Mouse (Mus musculus) forebrain, embryonic 15.5 days (tissue): ENCODE results near the gene Med12l. TPM values are rescaled to one million over a fixed set of nuclear protein-coding genes. Genes with fewer than 3 reads are reported as not detected.
A peak's percentile ranks its signal among the peaks of the same experiment; 100 is the strongest.
"Not testable (repeated sequence)": the region's sequence is repeated elsewhere in the genome, so short reads cannot be mapped to it uniquely, and the experiment has no call there.

Experiments
- ATAC-seq: fragments of 200-750 bp; cut with Nextera tagmentation; replicated peaks from 2 replicates; pipeline ENCODE4 v1.8.0; 2017; ENCODE audit warnings: mild to moderate bottlenecking, moderate TSS enrichment, moderate library complexity
- H3K27ac ChIP-seq: fragments of 300-500 bp; sonication (generic); replicated peaks from 2 replicates; pipeline ENCODE4 v1.5.1; 2015; ENCODE audit warnings: mild to moderate bottlenecking, inconsistent platforms
- H3K27me3 ChIP-seq: fragments of 300-500 bp; sonication (generic); 2 replicates; pipeline ENCODE4 v1.6.1; 2015; ENCODE audit warnings: inconsistent platforms
- H3K36me3 ChIP-seq: fragments of 300-500 bp; sonication (generic); 2 replicates; pipeline ENCODE4 v1.6.1; 2015; ENCODE audit warnings: mild to moderate bottlenecking, inconsistent platforms
- H3K4me1 ChIP-seq: fragments of 300-500 bp; sonication (generic); 2 replicates; pipeline ENCODE4 v1.6.1; 2015; ENCODE audit warnings: inconsistent platforms
- H3K4me2 ChIP-seq: fragments of 300-500 bp; sonication (generic); replicated peaks from 2 replicates; pipeline ENCODE4 v1.6.1; 2015; ENCODE audit warnings: mild to moderate bottlenecking, inconsistent platforms
- H3K4me3 ChIP-seq: fragments of 300-500 bp; sonication (generic); 2 replicates; pipeline ENCODE4 v1.5.1; 2015; ENCODE audit warnings: mild to moderate bottlenecking, inconsistent platforms
- H3K9ac ChIP-seq: fragments of 300-500 bp; sonication (generic); replicated peaks from 2 replicates; pipeline ENCODE4 v1.6.1; 2015; ENCODE audit warnings: mild to moderate bottlenecking, inconsistent platforms
- H3K9me3 ChIP-seq: fragments of 300-500 bp; sonication (generic); 2 replicates; pipeline ENCODE4 v1.6.1; 2016; ENCODE audit warnings: inconsistent platforms
- WGBS: fragments of 180-500 bp; shearing (Covaris S2); methylation state at CpG from one replicate; pipeline ENCODE4 v1.1.7; 2015; ENCODE audit warnings: mixed read lengths; 5-methylcytosine and 5-hydroxymethylcytosine counted together
- polyA plus RNA-seq: library from polyadenylated mRNA; unstranded; fragments of >200 nt; fragmentation: Nextera tagmentation; extraction: Ambion mirVana; gene quantifications from 2 replicates; pipeline ENCODE4 v1.2.1, GENCODE M21; 2015

Gene Med12l
- polyA plus RNA-seq, 1 experiment from 2014 or later: 3.3 TPM

DNA sequence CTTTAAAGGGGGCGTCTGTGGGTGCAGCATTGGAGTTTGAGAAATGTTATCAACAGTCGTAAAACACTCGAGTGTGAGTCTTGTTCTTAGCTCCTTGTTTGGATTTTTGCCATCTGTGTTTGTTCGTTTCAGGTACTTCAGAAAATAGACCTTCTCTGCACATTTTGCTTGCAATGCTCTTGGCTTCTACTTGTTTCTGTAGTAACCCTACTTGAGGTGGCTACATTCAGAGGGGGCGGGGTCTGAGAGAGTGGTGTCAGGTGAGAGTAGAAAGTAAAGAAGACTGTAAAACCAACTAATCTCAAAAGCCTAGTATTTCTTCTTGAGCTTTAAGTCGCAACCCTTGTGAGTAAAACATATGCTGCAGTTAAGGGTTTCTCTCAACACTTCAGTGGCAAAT, 23.1 kb downstream of the Med12l start:
- Histone ChIP-seq H3K27me3 (no peaks in the 10 kb centered on the region), H3K9me3 (no peaks in the 10 kb centered on the region), H3K27ac (no peak overlapping the region), H3K36me3 (no peaks in the 10 kb centered on the region), H3K9ac (no peak overlapping the region), H3K4me1 (no peaks in the 10 kb centered on the region), H3K4me2 (no peak overlapping the region), H3K4me3 (no peak overlapping the region)
- no peak for ATAC-seq
- 74% methylated on average over 6 of the region's 6 CpGs for WGBS

DNA sequence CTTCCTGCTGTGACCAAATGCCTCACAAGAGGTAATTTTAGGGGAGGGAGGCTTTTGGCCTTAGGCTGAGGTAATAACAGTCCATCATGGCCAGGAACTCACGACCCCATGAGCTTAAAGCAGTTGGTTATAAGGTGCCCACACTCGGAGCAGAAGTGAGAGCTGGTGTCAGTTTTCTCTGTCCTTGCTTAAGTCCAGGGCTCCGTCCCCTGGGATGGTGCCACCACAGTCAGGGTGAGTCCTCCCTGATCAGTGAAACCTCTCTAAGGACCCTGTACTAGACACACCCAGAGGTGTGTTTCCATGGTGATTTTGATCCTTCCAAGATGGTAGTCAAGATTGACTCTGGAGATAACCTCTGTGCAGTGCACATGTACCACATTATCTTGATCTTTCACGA, 25.4 kb downstream of the Med12l start:
- 84% methylated on average over 4 of the region's 4 CpGs for WGBS
- Histone ChIP-seq H3K9me3 (no peaks in the 10 kb centered on the region), H3K4me3 (no peak overlapping the region), H3K4me2 (no peak overlapping the region), H3K27ac (no peak overlapping the region), H3K27me3 (no peaks in the 10 kb centered on the region), H3K36me3 (no peaks in the 10 kb centered on the region), H3K9ac (no peak overlapping the region), H3K4me1 (no peaks in the 10 kb centered on the region)
- no peak for ATAC-seq

DNA sequence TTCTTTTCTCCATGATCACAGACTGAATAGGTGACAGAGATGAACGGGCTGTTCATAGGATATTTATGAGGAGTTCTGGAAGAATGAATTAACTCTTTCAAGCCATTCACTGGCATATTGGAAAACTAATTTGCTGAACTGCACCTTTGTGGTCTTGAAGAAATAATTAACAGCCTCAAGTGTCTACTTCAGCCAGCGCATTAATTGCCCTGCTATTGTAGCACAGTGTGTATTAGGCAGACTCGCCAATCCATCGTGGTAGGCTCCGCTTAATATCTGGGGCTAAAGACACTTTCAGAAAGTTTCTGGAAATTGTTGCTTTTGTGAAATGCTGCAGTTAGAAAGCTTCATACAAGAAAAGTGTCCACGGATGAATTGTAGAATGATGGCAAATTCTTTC, 35.9 kb downstream of the Med12l start:
- no peak overlapping the region for H3K4me3 ChIP-seq
- WGBS: 24% methylated on average over 6 of the region's 6 CpGs
- no peak overlapping the region for H3K27ac ChIP-seq
- no peaks in the 10 kb centered on the region for H3K27me3 ChIP-seq
- no peak overlapping the region for H3K4me2 ChIP-seq
- no peaks in the 10 kb centered on the region for H3K4me1 ChIP-seq
- H3K9me3 ChIP-seq: no peaks in the 10 kb centered on the region
- no peak overlapping the region for H3K9ac ChIP-seq
- no peaks in the 10 kb centered on the region for H3K36me3 ChIP-seq
- ATAC-seq: no peak

DNA sequence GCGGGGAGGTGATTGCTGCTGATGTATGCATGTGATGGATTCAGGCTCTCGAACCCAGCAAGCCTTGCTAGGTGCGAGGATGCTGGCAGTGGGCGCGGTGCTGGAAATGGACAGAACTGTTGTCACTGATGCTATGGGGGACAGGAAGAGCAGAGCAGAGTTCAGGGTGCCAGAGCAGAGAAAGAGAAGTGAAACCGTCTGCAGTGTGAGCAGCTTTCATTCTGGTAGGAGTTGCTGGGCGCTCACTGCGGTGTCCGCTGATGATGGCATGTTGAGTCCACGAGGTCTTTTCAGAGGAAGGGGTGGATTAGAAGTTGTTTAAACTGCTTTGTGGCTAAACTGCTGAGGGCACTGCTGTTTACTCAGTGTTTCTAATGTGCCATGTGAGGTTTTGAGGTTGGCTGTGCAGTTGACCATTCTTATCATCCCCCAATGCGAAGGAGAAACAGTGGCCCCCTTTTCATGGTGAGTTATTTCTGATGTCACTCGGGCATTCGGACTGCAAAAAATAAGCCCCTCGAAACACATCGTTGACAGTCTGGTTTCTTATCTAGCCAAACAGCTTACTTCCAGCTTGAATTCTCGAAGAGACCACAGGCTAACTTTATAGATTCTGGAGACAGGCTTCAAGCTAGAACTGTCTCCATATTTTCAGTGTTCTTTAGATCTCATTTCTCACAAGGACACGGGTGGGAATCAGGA, 49.4 kb downstream of the Med12l start:
- no peak overlapping the region for H3K9ac ChIP-seq
- WGBS: 86% methylated on average over 17 of the region's 17 CpGs
- H3K4me3 ChIP-seq: no peak overlapping the region
- H3K9me3 ChIP-seq: no peaks in the 10 kb centered on the region
- 0 out of 2 replicates have a peak, but pooled peaks cover 3% of the 10 kb centered on the region for H3K4me1 ChIP-seq
- no peak for ATAC-seq
- H3K36me3 ChIP-seq: no peaks in the 10 kb centered on the region
- H3K4me2 ChIP-seq: no peak overlapping the region
- no peak overlapping the region for H3K27ac ChIP-seq
- no peaks in the 10 kb centered on the region for H3K27me3 ChIP-seq

DNA sequence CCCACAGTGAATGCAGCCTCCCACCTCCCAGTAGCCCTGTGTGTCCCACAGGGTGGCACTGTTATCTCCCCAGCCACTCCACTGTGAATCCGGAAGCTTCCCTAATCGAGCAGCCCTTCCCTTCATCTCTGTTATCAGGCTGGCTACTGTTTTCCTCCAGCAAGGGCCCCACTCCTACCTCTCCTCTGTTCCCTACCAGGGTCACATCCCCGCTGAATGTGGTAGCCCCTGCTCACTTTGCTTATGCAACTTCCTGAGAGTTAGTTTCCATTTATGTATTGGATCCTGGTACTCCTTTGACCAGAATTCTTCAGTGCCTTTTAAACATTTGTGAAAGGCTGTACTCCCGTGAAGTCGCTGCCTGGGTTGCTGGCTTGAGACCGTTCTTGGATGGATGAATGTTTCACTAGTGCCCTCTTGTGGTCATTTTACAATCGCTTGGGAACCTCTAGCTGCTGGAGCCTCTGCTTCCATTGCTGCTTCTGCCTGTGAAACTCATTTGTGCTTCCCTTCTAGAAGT, 53.5 kb downstream of the Med12l start:
- no peaks in the 10 kb centered on the region for H3K36me3 ChIP-seq
- no peaks in the 10 kb centered on the region for H3K9me3 ChIP-seq
- H3K27ac ChIP-seq: no peak overlapping the region
- no peak overlapping the region; the same call in 1 of the 2 replicates for H3K4me2 ChIP-seq
- no peaks in the 10 kb centered on the region for H3K27me3 ChIP-seq
- H3K9ac ChIP-seq: no peak overlapping the region
- ATAC-seq: peak; percentile 95
- WGBS: under 1% methylated on average over 7 of the region's 7 CpGs
- H3K4me1 ChIP-seq: 0 out of 2 replicates have a peak, but pooled peaks cover 3% of the 10 kb centered on the region
- no peak overlapping the region for H3K4me3 ChIP-seq

DNA sequence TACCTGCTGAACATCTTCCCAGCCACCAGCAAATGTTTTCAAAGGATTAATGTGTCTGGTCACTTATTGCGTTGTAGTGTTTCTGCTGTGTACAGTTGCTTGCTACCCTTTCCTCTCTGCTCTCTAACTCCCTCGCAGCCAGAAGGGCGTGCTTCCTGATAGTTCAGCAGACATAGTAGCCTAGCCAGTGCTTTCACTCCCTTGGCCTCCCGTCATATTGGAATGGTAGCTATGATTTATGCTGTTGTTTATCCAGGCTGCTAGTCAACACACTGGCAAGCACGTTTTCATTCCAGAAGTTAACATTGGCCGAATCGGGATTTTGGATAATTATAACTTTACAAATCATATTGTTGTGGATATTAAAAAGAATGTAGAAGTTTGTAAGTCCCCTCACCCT, 54.5 kb downstream of the Med12l start:
- H3K36me3 ChIP-seq: no peaks in the 10 kb centered on the region
- no peaks in the 10 kb centered on the region for H3K9me3 ChIP-seq
- no peak overlapping the region for H3K4me3 ChIP-seq
- no peaks in the 10 kb centered on the region for H3K27me3 ChIP-seq
- no peak for ATAC-seq
- H3K9ac ChIP-seq: no peak overlapping the region
- H3K27ac ChIP-seq: no peak overlapping the region
- H3K4me2 ChIP-seq: no peak overlapping the region
- H3K4me1 ChIP-seq: 0 out of 2 replicates have a peak, but pooled peaks cover 3% of the 10 kb centered on the region
- WGBS: 93% methylated on average over 7 of the region's 7 CpGs

DNA sequence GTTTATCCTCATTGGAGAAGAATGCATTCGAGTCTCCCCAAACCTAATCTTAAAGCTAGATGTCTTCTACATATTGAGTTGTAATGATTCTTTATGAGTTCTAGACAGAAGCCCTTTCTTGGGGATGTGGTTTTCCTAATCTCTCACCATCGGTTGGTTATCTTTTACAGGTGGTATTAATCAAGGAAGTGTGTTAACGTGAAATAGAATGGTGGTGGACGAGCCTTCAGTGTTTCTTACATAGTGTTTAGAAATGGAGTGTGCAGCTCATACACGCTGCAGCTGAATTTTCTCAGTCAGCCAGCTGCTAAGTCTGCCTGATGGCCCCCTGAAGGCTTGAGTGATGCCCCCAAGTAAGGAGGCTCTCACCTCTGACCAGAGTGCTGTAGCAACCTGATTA, 56.5 kb downstream of the Med12l start:
- H3K4me3 ChIP-seq: no peak overlapping the region
- 70% methylated on average over 5 of the region's 5 CpGs for WGBS
- H3K27me3 ChIP-seq: no peaks in the 10 kb centered on the region
- no peaks in the 10 kb centered on the region for H3K36me3 ChIP-seq
- no peak overlapping the region for H3K27ac ChIP-seq
- no peaks in the 10 kb centered on the region for H3K9me3 ChIP-seq
- no peak overlapping the region for H3K4me2 ChIP-seq
- H3K4me1 ChIP-seq: 0 out of 2 replicates have a peak, but pooled peaks cover 3% of the 10 kb centered on the region
- no peak overlapping the region for H3K9ac ChIP-seq
- no peak for ATAC-seq

DNA sequence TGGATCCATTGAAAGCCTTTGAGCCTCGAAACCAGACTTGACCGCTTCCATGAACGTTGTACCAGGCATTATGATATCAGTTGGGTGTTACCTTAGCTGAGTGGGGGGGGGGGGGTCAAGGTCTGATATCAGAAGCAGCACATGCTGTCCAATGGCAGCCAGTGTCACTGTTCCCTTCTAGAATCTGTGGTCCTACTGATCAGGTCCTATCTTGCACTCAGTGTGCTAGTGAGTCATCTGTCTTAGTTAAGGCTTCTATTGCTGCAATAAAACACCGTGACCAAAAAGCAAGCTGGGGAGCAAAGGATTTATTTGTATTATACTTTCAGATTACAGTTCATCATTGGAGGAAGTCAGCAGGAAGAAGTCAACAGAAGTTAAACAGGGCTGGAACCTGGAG, 57.8 kb downstream of the Med12l start:
- ATAC-seq: no peak
- Histone ChIP-seq H3K27ac (no peak overlapping the region), H3K4me2 (no peak overlapping the region), H3K36me3 (no peaks in the 10 kb centered on the region), H3K9ac (no peak overlapping the region), H3K4me3 (no peak overlapping the region), H3K4me1 (0 out of 2 replicates have a peak, but pooled peaks cover 3% of the 10 kb centered on the region), H3K9me3 (no peaks in the 10 kb centered on the region), H3K27me3 (no peaks in the 10 kb centered on the region)
- 98% methylated on average over 4 of the region's 4 CpGs for WGBS

DNA sequence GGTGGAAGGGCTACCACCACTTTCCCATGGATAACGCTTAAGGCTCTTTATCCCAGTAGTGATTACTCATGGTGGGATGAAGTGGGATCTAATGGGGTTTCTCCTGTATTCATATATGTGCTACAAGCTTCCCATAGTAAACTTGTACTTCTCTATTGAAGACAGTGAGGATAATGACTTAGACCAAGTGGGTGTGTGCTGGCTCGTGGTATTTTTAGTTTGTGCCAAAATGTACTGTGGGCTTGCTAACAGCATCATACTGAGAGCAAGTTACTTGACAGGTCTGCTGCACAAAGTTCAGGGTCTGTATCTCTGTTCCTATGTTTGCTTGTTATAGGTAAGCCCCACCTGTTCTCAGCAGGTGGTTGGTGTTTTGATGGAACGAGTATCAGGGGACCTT, 60.3 kb downstream of the Med12l start:
- no peak for ATAC-seq
- Histone ChIP-seq H3K4me1 (no peaks in the 10 kb centered on the region), H3K4me3 (no peak overlapping the region), H3K27ac (no peak overlapping the region), H3K4me2 (no peak overlapping the region), H3K9me3 (no peaks in the 10 kb centered on the region), H3K27me3 (no peaks in the 10 kb centered on the region), H3K9ac (no peak overlapping the region), H3K36me3 (no peaks in the 10 kb centered on the region)
- WGBS: 87% methylated on average over 3 of the region's 3 CpGs

DNA sequence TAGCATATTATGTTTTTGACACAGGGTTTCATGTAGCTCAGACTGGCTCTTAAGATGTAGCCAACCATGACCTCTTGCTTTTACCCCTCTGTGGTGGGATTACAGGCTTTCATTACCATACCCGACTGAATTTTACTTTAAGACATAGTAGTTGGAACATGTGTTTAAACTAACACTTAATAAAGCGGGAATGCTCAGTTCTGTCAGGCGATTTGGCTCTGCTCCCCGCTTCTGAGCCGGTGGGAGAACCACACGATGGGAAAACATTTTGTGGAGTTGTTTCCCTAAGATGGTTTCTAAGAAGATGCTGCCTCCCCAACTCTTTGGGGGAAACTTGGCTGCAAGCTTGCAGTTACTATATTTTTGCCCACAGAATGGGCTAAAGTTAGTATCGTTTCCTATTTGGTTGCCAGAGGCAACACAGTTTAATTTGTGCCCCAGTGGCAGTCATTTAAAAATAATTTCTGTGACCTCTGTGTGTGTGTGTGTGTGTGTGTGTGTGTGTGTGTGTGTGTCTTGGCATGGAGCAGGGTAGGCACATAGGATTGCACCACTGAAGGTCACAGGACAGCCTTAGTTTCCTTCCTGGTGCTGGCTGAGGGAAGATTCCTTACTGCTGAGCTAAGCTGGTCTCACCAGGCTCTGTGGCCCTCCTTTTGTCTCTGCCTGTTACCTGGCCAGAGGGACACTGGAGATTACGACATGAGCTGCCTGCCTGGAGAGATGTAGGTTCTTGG, 61.1 kb downstream of the Med12l start:
- no peaks in the 10 kb centered on the region for H3K36me3 ChIP-seq
- H3K27ac ChIP-seq: no peak overlapping the region
- no peak for ATAC-seq
- WGBS: 75% methylated on average over 8 of the region's 8 CpGs
- no peak overlapping the region for H3K4me2 ChIP-seq
- no peaks in the 10 kb centered on the region for H3K27me3 ChIP-seq
- H3K4me3 ChIP-seq: no peak overlapping the region
- H3K4me1 ChIP-seq: no peaks in the 10 kb centered on the region
- no peaks in the 10 kb centered on the region for H3K9me3 ChIP-seq
- no peak overlapping the region for H3K9ac ChIP-seq

DNA sequence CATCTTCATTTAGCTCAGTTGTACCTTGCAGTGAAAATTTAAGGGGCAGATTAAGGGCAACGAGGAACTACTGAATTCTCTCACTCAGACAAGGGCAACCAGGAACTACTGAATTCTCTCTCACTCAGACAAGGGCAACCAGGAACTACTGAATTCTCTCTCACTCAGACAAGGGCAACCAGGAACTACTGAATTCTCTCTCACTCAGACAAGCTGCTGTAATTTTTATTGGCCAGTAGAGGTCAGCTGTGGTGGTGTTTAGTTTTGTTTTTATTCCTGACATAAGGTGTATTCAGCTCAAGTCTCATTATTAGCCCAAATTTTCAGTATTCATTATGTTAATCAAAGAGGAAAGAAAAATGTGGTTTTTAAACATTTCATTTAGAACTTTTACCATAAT, 63.4 kb downstream of the Med12l start:
- not testable (repeated sequence) for H3K4me3 ChIP-seq, H3K27me3 ChIP-seq, H3K9ac ChIP-seq, H3K4me2 ChIP-seq, H3K27ac ChIP-seq, H3K36me3 ChIP-seq, H3K9me3 ChIP-seq, ATAC-seq, H3K4me1 ChIP-seq
- WGBS: 81% methylated on average over 1 of the region's 1 CpGs

DNA sequence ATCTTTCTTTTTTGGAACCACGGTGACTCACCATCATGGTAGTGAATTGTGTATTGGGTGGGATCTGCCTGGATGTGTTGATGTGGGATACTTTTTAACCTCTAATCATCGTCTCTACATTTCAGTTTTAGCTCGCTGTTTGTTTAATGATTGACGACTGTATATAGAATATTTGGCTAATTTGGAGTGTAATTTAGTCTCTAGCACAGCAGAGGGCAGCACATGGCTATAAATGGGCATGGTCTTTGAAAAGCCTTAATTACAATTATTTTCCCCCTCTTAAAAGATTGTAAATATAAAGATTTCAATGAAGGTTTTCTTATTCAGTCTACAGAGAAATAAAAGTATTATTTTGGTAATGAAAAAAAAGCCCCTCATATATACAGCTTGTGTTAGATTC, 71.7 kb downstream of the Med12l start:
- Histone ChIP-seq H3K9me3 (no peaks in the 10 kb centered on the region), H3K36me3 (no peaks in the 10 kb centered on the region), H3K4me3 (no peak overlapping the region), H3K4me1 (no peaks in the 10 kb centered on the region), H3K9ac (no peak overlapping the region), H3K4me2 (no peak overlapping the region), H3K27me3 (no peaks in the 10 kb centered on the region), H3K27ac (no peak overlapping the region)
- 52% methylated on average over 4 of the region's 4 CpGs for WGBS
- no peak for ATAC-seq
